Mouse (Mus musculus) hindbrain, embryonic 13.5 days (tissue): ENCODE results near the gene Kremen2. TPM values are rescaled to one million over a fixed set of nuclear protein-coding genes. Genes with fewer than 3 reads are reported as not detected.
"Not testable (repeated sequence)": the region's sequence is repeated elsewhere in the genome, so short reads cannot be mapped to it uniquely, and the experiment has no call there.

Experiments used
- ATAC-seq: fragments of 200-750 bp; cut with Nextera tagmentation; 2 replicates; pipeline ENCODE4 v1.8.0; 2017; ENCODE audit warnings: moderate TSS enrichment; ENCODE audit not compliant: low FRiP score
- H3K27ac ChIP-seq: fragments of 300-500 bp; sonication (generic); 2 replicates; pipeline ENCODE4 v1.5.1; 2015; ENCODE audit warnings: inconsistent platforms, mild to moderate bottlenecking, moderate library complexity
- H3K27me3 ChIP-seq: fragments of 300-500 bp; sonication (generic); 2 replicates; pipeline ENCODE4 v1.6.1; 2015; ENCODE audit warnings: mild to moderate bottlenecking, inconsistent platforms
- H3K36me3 ChIP-seq: fragments of 300-500 bp; sonication (generic); 2 replicates; pipeline ENCODE4 v1.6.1; 2015; ENCODE audit warnings: mild to moderate bottlenecking, inconsistent platforms
- H3K4me1 ChIP-seq: fragments of 300-500 bp; sonication (generic); replicated peaks from 2 replicates; pipeline ENCODE4 v1.6.1; 2015; ENCODE audit warnings: inconsistent platforms
- H3K4me2 ChIP-seq: fragments of 300-500 bp; sonication (generic); 2 replicates; pipeline ENCODE4 v1.6.1; 2015; ENCODE audit warnings: inconsistent platforms, mild to moderate bottlenecking, moderate library complexity
- H3K4me3 ChIP-seq: fragments of 300-500 bp; sonication (generic); 2 replicates; pipeline ENCODE4 v1.5.1; 2015; ENCODE audit warnings: mild to moderate bottlenecking, inconsistent platforms
- H3K9ac ChIP-seq: fragments of 300-500 bp; sonication (generic); 2 replicates; pipeline ENCODE4 v1.6.1; 2015; ENCODE audit warnings: mild to moderate bottlenecking, inconsistent platforms
- H3K9me3 ChIP-seq: fragments of 300-500 bp; sonication (generic); 2 replicates; pipeline ENCODE4 v1.6.1; 2016; ENCODE audit warnings: inconsistent platforms
- WGBS: fragments of 180-500 bp; shearing (Covaris S2); methylation state at CpG from one replicate; pipeline ENCODE4 v1.1.7; 2015; 5-methylcytosine and 5-hydroxymethylcytosine counted together
- polyA plus RNA-seq: library from polyadenylated mRNA; unstranded; fragments of >200 nt; fragmentation: Nextera tagmentation; extraction: Ambion mirVana; gene quantifications from 2 replicates; pipeline ENCODE4 v1.2.1, GENCODE M21; 2015

The Kremen2 gene
- polyA plus RNA-seq, 1 experiment from 2014 or later: 0.55 TPM

- 0 out of 2 replicates have a peak, but pooled peaks cover 4% of the 10 kb centered on the region for H3K4me1 ChIP-seq
- no peak overlapping the region for H3K4me3 ChIP-seq
- ATAC-seq: no peak
- peaks cover 9% of the 10 kb centered on the region; the same call in 1 of the 2 replicates for H3K36me3 ChIP-seq
- no peaks in the 10 kb centered on the region for H3K27me3 ChIP-seq
- no peak overlapping the region for H3K27ac ChIP-seq
- 79% methylated on average over 10 of the region's 10 CpGs for WGBS
- H3K9ac ChIP-seq: no peak overlapping the region
- H3K9me3 ChIP-seq: no peaks in the 10 kb centered on the region
- no peak overlapping the region for H3K4me2 ChIP-seq
These were observed 30.6 kb upstream of the Kremen2 start for GRCm38 (mm10) chr17:23776216-23776615.

GRCm38 (mm10) chr17:23774090-23774489 is 28.5 kb upstream of the Kremen2 start:
- H3K27me3 ChIP-seq: no peaks in the 10 kb centered on the region
- H3K4me3 ChIP-seq: no peak overlapping the region
- H3K4me2 ChIP-seq: no peak overlapping the region
- WGBS: 6% methylated on average over 12 of the region's 12 CpGs
- peaks cover 18% of the 10 kb centered on the region for H3K4me1 ChIP-seq
- no peaks in the 10 kb centered on the region for H3K9me3 ChIP-seq
- no peak overlapping the region for H3K27ac ChIP-seq
- 0 out of 2 replicates have a peak overlapping the region, but pooled peaks have one; percentile 6 for H3K9ac ChIP-seq
- H3K36me3 ChIP-seq: peaks cover 5% of the 10 kb centered on the region; the same call in 1 of the 2 replicates
- no peak for ATAC-seq

GRCm38 (mm10) chr17:23773676-23774075 is 28.0 kb upstream of the Kremen2 start:
- H3K36me3 ChIP-seq: peaks cover 6% of the 10 kb centered on the region
- H3K4me2 ChIP-seq: no peak overlapping the region
- WGBS: 75% methylated on average over 6 of the region's 6 CpGs
- peaks cover 22% of the 10 kb centered on the region for H3K4me1 ChIP-seq
- H3K27ac ChIP-seq: no peak overlapping the region
- H3K9me3 ChIP-seq: no peaks in the 10 kb centered on the region
- no peak overlapping the region for H3K4me3 ChIP-seq
- 0 out of 2 replicates have a peak overlapping the region, but pooled peaks have one; percentile 19 for H3K9ac ChIP-seq
- H3K27me3 ChIP-seq: no peaks in the 10 kb centered on the region
- ATAC-seq: no peak

- not testable (repeated sequence) for H3K9me3 ChIP-seq, H3K27me3 ChIP-seq, ATAC-seq, H3K9ac ChIP-seq
- 76% methylated on average over 2 of the region's 2 CpGs for WGBS
- H3K4me2 ChIP-seq: peak overlapping the region; percentile 71
- peak overlapping the region; percentile 93 for H3K4me3 ChIP-seq
- peaks cover 17% of the 10 kb centered on the region for H3K36me3 ChIP-seq
- peaks cover 23% of the 10 kb centered on the region for H3K4me1 ChIP-seq
- peak overlapping the region; percentile 94; the same call in 1 of the 2 replicates for H3K27ac ChIP-seq
These were observed 26.6 kb upstream of the Kremen2 start for GRCm38 (mm10) chr17:23772219-23772556.

GRCm38 (mm10) chr17:23771284-23772218 is 25.9 kb upstream of the Kremen2 start, which contains the start of gene Flywch1:
Gene Flywch1 (minus strand): TSS chr17:23771602.
- ATAC-seq: peak; percentile 97
- Histone ChIP-seq H3K4me3 (peak within 1 kb of the TSS; percentile 93), H3K9ac (peak within 1 kb of the TSS; percentile 97), H3K9me3 (no peaks in the 10 kb centered on the region), H3K4me2 (peak within 1 kb of the TSS; percentile 71), H3K27ac (peak within 1 kb of the TSS; percentile 94), H3K27me3 (no peaks in the 10 kb centered on the region), H3K36me3 (peaks cover 18% of the 10 kb centered on the region), H3K4me1 (peaks cover 23% of the 10 kb centered on the region)
- WGBS: 3% methylated on average over 58 of the region's 58 CpGs

- Histone ChIP-seq H3K4me2 (peak overlapping the region; percentile 71), H3K27me3 (no peaks in the 10 kb centered on the region), H3K9ac (peak overlapping the region; percentile 97), H3K4me1 (peaks cover 23% of the 10 kb centered on the region), H3K36me3 (peaks cover 18% of the 10 kb centered on the region), H3K27ac (peak overlapping the region; percentile 94), H3K9me3 (no peaks in the 10 kb centered on the region), H3K4me3 (peak overlapping the region; percentile 93)
- WGBS: under 1% methylated on average over 19 of the region's 19 CpGs
- no peak; the same call in 1 of the 2 replicates for ATAC-seq
These were observed 25.3 kb upstream of the Kremen2 start for GRCm38 (mm10) chr17:23770896-23771283.

- no peak for ATAC-seq
- peak overlapping the region; percentile 71 for H3K4me2 ChIP-seq
- peak overlapping the region; percentile 93 for H3K4me3 ChIP-seq
- 7% methylated on average over 2 of the region's 2 CpGs for WGBS
- peaks cover 18% of the 10 kb centered on the region for H3K36me3 ChIP-seq
- H3K27ac ChIP-seq: peak overlapping the region; percentile 94
- peaks cover 23% of the 10 kb centered on the region for H3K4me1 ChIP-seq
- no peaks in the 10 kb centered on the region for H3K27me3 ChIP-seq
- H3K9ac ChIP-seq: peak overlapping the region; percentile 97
- no peaks in the 10 kb centered on the region for H3K9me3 ChIP-seq
These were observed 24.9 kb upstream of the Kremen2 start for GRCm38 (mm10) chr17:23770493-23770892.

- ATAC-seq: no peak
- H3K4me1 ChIP-seq: 0 out of 2 replicates have a peak, but pooled peaks cover 3% of the 10 kb centered on the region
- H3K27ac ChIP-seq: no peak overlapping the region
- H3K4me2 ChIP-seq: no peak overlapping the region
- H3K36me3 ChIP-seq: peaks cover 67% of the 10 kb centered on the region
- WGBS: 86% methylated on average over 11 of the region's 11 CpGs
- H3K4me3 ChIP-seq: no peak overlapping the region
- no peaks in the 10 kb centered on the region for H3K9me3 ChIP-seq
- H3K27me3 ChIP-seq: no peaks in the 10 kb centered on the region
- no peak overlapping the region for H3K9ac ChIP-seq
These were observed 17.3 kb upstream of the Kremen2 start for GRCm38 (mm10) chr17:23762976-23763375.

GRCm38 (mm10) chr17:23761155-23761554 is 15.5 kb upstream of the Kremen2 start:
- Histone ChIP-seq H3K27me3 (no peaks in the 10 kb centered on the region), H3K4me3 (no peak overlapping the region), H3K4me1 (0 out of 2 replicates have a peak, but pooled peaks cover 3% of the 10 kb centered on the region), H3K4me2 (no peak overlapping the region), H3K9me3 (no peaks in the 10 kb centered on the region), H3K27ac (no peak overlapping the region), H3K36me3 (peaks cover 77% of the 10 kb centered on the region), H3K9ac (no peak overlapping the region)
- ATAC-seq: no peak
- 95% methylated on average over 3 of the region's 3 CpGs for WGBS

GRCm38 (mm10) chr17:23760231-23760630 is 14.6 kb upstream of the Kremen2 start:
- Histone ChIP-seq H3K27ac (no peak overlapping the region), H3K27me3 (no peaks in the 10 kb centered on the region), H3K36me3 (peaks cover 86% of the 10 kb centered on the region), H3K9me3 (no peaks in the 10 kb centered on the region), H3K4me2 (no peak overlapping the region), H3K4me3 (no peak overlapping the region), H3K4me1 (0 out of 2 replicates have a peak, but pooled peaks cover 3% of the 10 kb centered on the region), H3K9ac (no peak overlapping the region)
- 93% methylated on average over 9 of the region's 9 CpGs for WGBS
- ATAC-seq: no peak

- Histone ChIP-seq H3K9ac (no peak overlapping the region), H3K36me3 (peaks cover 93% of the 10 kb centered on the region), H3K27me3 (no peaks in the 10 kb centered on the region), H3K4me2 (no peak overlapping the region), H3K4me1 (no peaks in the 10 kb centered on the region), H3K9me3 (no peaks in the 10 kb centered on the region), H3K27ac (no peak overlapping the region), H3K4me3 (no peak overlapping the region)
- 62% methylated on average over 8 of the region's 8 CpGs for WGBS
- ATAC-seq: no peak
These were observed 13.2 kb upstream of the Kremen2 start for GRCm38 (mm10) chr17:23758801-23759200.

- H3K27me3 ChIP-seq: no peaks in the 10 kb centered on the region
- H3K36me3 ChIP-seq: peaks cover 99% of the 10 kb centered on the region
- H3K4me3 ChIP-seq: no peak overlapping the region
- no peak overlapping the region for H3K4me2 ChIP-seq
- H3K9me3 ChIP-seq: no peaks in the 10 kb centered on the region
- 98% methylated on average over 9 of the region's 9 CpGs for WGBS
- H3K9ac ChIP-seq: no peak overlapping the region
- H3K27ac ChIP-seq: no peak overlapping the region
- ATAC-seq: no peak
- H3K4me1 ChIP-seq: no peaks in the 10 kb centered on the region
These were observed 11.9 kb upstream of the Kremen2 start for GRCm38 (mm10) chr17:23757581-23757980.
